Mouse (Mus musculus) liver, embryonic 15.5 days (tissue): ENCODE measurements around the gene Brca2. TPM values are rescaled to one million over a fixed set of nuclear protein-coding genes. Genes with fewer than 3 reads are reported as not detected.

Source experiments
- ATAC-seq: fragments of 200-750 bp; cut with Nextera tagmentation; 2 replicates; pipeline ENCODE4 v1.8.0; 2017; ENCODE audit warnings: moderate number of reproducible peaks, mild to moderate bottlenecking, moderate library complexity; ENCODE audit not compliant: insufficient read depth
- H3K27ac ChIP-seq: fragments of 300-500 bp; sonication (generic); replicated peaks from 2 replicates; pipeline ENCODE4 v1.5.1; 2015; ENCODE audit warnings: mild to moderate bottlenecking, inconsistent platforms
- H3K27me3 ChIP-seq: fragments of 300-500 bp; sonication (generic); 2 replicates; pipeline ENCODE4 v1.6.1; 2015; ENCODE audit warnings: mild to moderate bottlenecking, inconsistent platforms
- H3K36me3 ChIP-seq: fragments of 300-500 bp; sonication (generic); replicated peaks from 2 replicates; pipeline ENCODE4 v1.6.1; 2015; ENCODE audit warnings: moderate library complexity, mild to moderate bottlenecking, inconsistent platforms
- H3K4me1 ChIP-seq: fragments of 300-500 bp; sonication (generic); replicated peaks from 2 replicates; pipeline ENCODE4 v1.6.1; 2015; ENCODE audit warnings: inconsistent platforms
- H3K4me2 ChIP-seq: fragments of 300-500 bp; sonication (generic); 2 replicates; pipeline ENCODE4 v1.6.1; 2015; ENCODE audit warnings: moderate library complexity, mild to moderate bottlenecking, inconsistent platforms
- H3K4me3 ChIP-seq: fragments of 300-500 bp; sonication (generic); replicated peaks from 2 replicates; pipeline ENCODE4 v1.5.1; 2015; ENCODE audit warnings: mild to moderate bottlenecking, inconsistent platforms
- H3K9ac ChIP-seq: fragments of 300-500 bp; sonication (generic); 2 replicates; pipeline ENCODE4 v1.6.1; 2015; ENCODE audit warnings: moderate library complexity, mild to moderate bottlenecking, inconsistent platforms
- H3K9me3 ChIP-seq: fragments of 300-500 bp; sonication (generic); replicated peaks from 2 replicates; pipeline ENCODE4 v1.6.1; 2016; ENCODE audit warnings: inconsistent platforms
- WGBS: fragments of 180-500 bp; shearing (Covaris S2); methylation state at CpG from one replicate; pipeline ENCODE4 v1.1.7; 2015; ENCODE audit warnings: mixed read lengths; ENCODE audit not compliant: insufficient replicate concordance; 5-methylcytosine and 5-hydroxymethylcytosine counted together
- polyA plus RNA-seq: library from polyadenylated mRNA; unstranded; fragments of >200 nt; fragmentation: Nextera tagmentation; extraction: Ambion mirVana; gene quantifications from 2 replicates; pipeline ENCODE4 v1.2.1, GENCODE M21; 2015

The Brca2 gene
- polyA plus RNA-seq, 1 experiment from 2014 or later, result 18.9 TPM

- H3K9ac ChIP-seq, result no peak overlapping the region
- ATAC-seq, result no peak
- H3K27ac ChIP-seq, result peak overlapping the region; percentile 71
- H3K4me2 ChIP-seq, result peak overlapping the region; percentile 54
- peaks cover 52% of the 10 kb centered on the region for H3K4me1 ChIP-seq
- WGBS, result 55% methylated on average over 13 of the region's 13 CpGs
- H3K9me3 ChIP-seq, result no peaks in the 10 kb centered on the region
- H3K36me3 ChIP-seq, result no peaks in the 10 kb centered on the region
- peak overlapping the region; percentile 39 for H3K4me3 ChIP-seq
- no peaks in the 10 kb centered on the region for H3K27me3 ChIP-seq
These were observed 77.2 kb downstream of the Brca2 start for GRCm38 (mm10) chr5:150599301-150600294.

GRCm38 (mm10) chr5:150600554-150601440, 78.4 kb downstream of the Brca2 start:
- Histone ChIP-seq H3K9ac (no peak overlapping the region), H3K9me3 (no peaks in the 10 kb centered on the region)

GRCm38 (mm10) chr5:150601441-150602230, 79.2 kb downstream of the Brca2 start:
- WGBS, result 81% methylated on average over 14 of the region's 14 CpGs
- peak overlapping the region; percentile 13; the same call in 1 of the 2 replicates for H3K4me2 ChIP-seq
- no peak for ATAC-seq
- H3K9me3 ChIP-seq, result no peaks in the 10 kb centered on the region
- no peak overlapping the region for H3K27ac ChIP-seq
- no peak overlapping the region for H3K9ac ChIP-seq
- no peak overlapping the region for H3K4me3 ChIP-seq
- H3K36me3 ChIP-seq, result no peaks in the 10 kb centered on the region
- no peaks in the 10 kb centered on the region for H3K27me3 ChIP-seq
- H3K4me1 ChIP-seq, result peaks cover 39% of the 10 kb centered on the region

More at GRCm38 (mm10) chr5:150600554-150601440, 78.4 kb downstream of the Brca2 start:
- WGBS, result 54% methylated on average over 20 of the region's 20 CpGs
- H3K36me3 ChIP-seq, result no peaks in the 10 kb centered on the region
- no peak overlapping the region for H3K4me3 ChIP-seq
- no peaks in the 10 kb centered on the region for H3K27me3 ChIP-seq
- H3K4me2 ChIP-seq, result peak overlapping the region; percentile 13
- no peak overlapping the region for H3K27ac ChIP-seq
- ATAC-seq, result no peak
- H3K4me1 ChIP-seq, result peaks cover 41% of the 10 kb centered on the region

GRCm38 (mm10) chr5:150606131-150606530, 83.7 kb downstream of the Brca2 start:
- WGBS, result 80% methylated on average over 6 of the region's 6 CpGs
- H3K9me3 ChIP-seq, result no peaks in the 10 kb centered on the region
- no peak overlapping the region for H3K9ac ChIP-seq
- H3K27me3 ChIP-seq, result no peaks in the 10 kb centered on the region
- H3K36me3 ChIP-seq, result no peaks in the 10 kb centered on the region
- no peak overlapping the region for H3K27ac ChIP-seq
- H3K4me2 ChIP-seq, result no peak overlapping the region
- ATAC-seq, result no peak
- no peak overlapping the region for H3K4me3 ChIP-seq
- peaks cover 4% of the 10 kb centered on the region; the same call in 1 of the 2 replicates for H3K4me1 ChIP-seq

GRCm38 (mm10) chr5:150607631-150608030, 85.2 kb downstream of the Brca2 start:
- WGBS, result 81% methylated on average over 8 of the region's 8 CpGs
- no peak overlapping the region for H3K9ac ChIP-seq
- H3K36me3 ChIP-seq, result no peaks in the 10 kb centered on the region
- H3K4me3 ChIP-seq, result no peak overlapping the region
- ATAC-seq, result no peak
- no peak overlapping the region for H3K27ac ChIP-seq
- H3K27me3 ChIP-seq, result no peaks in the 10 kb centered on the region
- H3K9me3 ChIP-seq, result no peaks in the 10 kb centered on the region
- no peak overlapping the region for H3K4me2 ChIP-seq
- 0 out of 2 replicates have a peak, but pooled peaks cover 5% of the 10 kb centered on the region for H3K4me1 ChIP-seq

- H3K27me3 ChIP-seq, result no peaks in the 10 kb centered on the region
- ATAC-seq, result no peak
- WGBS, result 66% methylated on average over 1 of the region's 1 CpGs
- no peak overlapping the region for H3K4me2 ChIP-seq
- no peak overlapping the region for H3K9ac ChIP-seq
- H3K9me3 ChIP-seq, result no peaks in the 10 kb centered on the region
- H3K36me3 ChIP-seq, result no peaks in the 10 kb centered on the region
- no peak overlapping the region for H3K27ac ChIP-seq
- no peak overlapping the region for H3K4me3 ChIP-seq
- H3K4me1 ChIP-seq, result 0 out of 2 replicates have a peak, but pooled peaks cover 5% of the 10 kb centered on the region
These were observed 88.7 kb downstream of the Brca2 start for GRCm38 (mm10) chr5:150611136-150611535.

- Histone ChIP-seq H3K4me2 (no peak overlapping the region), H3K9me3 (no peaks in the 10 kb centered on the region), H3K9ac (no peak overlapping the region), H3K27ac (no peak overlapping the region), H3K4me3 (no peak overlapping the region), H3K27me3 (no peaks in the 10 kb centered on the region), H3K36me3 (no peaks in the 10 kb centered on the region), H3K4me1 (0 out of 2 replicates have a peak, but pooled peaks cover 5% of the 10 kb centered on the region)
- ATAC-seq, result no peak
- 19% methylated on average over 12 of the region's 12 CpGs for WGBS
These were observed 89.3 kb downstream of the Brca2 start for GRCm38 (mm10) chr5:150611697-150612096.

GRCm38 (mm10) chr5:150614054-150614453, 91.6 kb downstream of the Brca2 start:
- 0 out of 2 replicates have a peak, but pooled peaks cover 5% of the 10 kb centered on the region for H3K4me1 ChIP-seq
- H3K36me3 ChIP-seq, result no peaks in the 10 kb centered on the region
- ATAC-seq, result no peak
- H3K9me3 ChIP-seq, result no peaks in the 10 kb centered on the region
- no peak overlapping the region for H3K4me3 ChIP-seq
- H3K4me2 ChIP-seq, result no peak overlapping the region
- no peak overlapping the region for H3K9ac ChIP-seq
- WGBS, result 60% methylated on average over 2 of the region's 2 CpGs
- no peak overlapping the region for H3K27ac ChIP-seq
- H3K27me3 ChIP-seq, result no peaks in the 10 kb centered on the region

GRCm38 (mm10) chr5:150616216-150616615, 93.8 kb downstream of the Brca2 start:
- Histone ChIP-seq H3K27ac (no peak overlapping the region), H3K4me2 (no peak overlapping the region), H3K4me1 (0 out of 2 replicates have a peak, but pooled peaks cover 5% of the 10 kb centered on the region), H3K9me3 (no peaks in the 10 kb centered on the region), H3K9ac (no peak overlapping the region), H3K36me3 (no peaks in the 10 kb centered on the region), H3K27me3 (no peaks in the 10 kb centered on the region), H3K4me3 (no peak overlapping the region)
- 83% methylated on average over 2 of the region's 2 CpGs for WGBS
- no peak for ATAC-seq

GRCm38 (mm10) chr5:150616731-150617130, 94.3 kb downstream of the Brca2 start:
- Histone ChIP-seq H3K9ac (no peak overlapping the region), H3K9me3 (no peaks in the 10 kb centered on the region), H3K4me1 (0 out of 2 replicates have a peak, but pooled peaks cover 4% of the 10 kb centered on the region), H3K4me2 (no peak overlapping the region), H3K4me3 (no peak overlapping the region), H3K36me3 (no peaks in the 10 kb centered on the region), H3K27me3 (no peaks in the 10 kb centered on the region), H3K27ac (no peak overlapping the region)
- no peak for ATAC-seq
- 50% methylated on average over 3 of the region's 3 CpGs for WGBS
